Mouse (Mus musculus) neutrophil, adult 65 days (primary cell): ENCODE data around the gene Olfr944. TPM values are rescaled to one million over a fixed set of nuclear protein-coding genes. Genes with fewer than 3 reads are reported as not detected.

Source experiments
- total RNA-seq: library from RNA; stranded (reverse); gene quantifications from 2 replicates; pipeline ENCODE4 v1.2.4, GENCODE M21; 2023

The Olfr944 gene
- total RNA-seq = not detected in 2 replicates

DNA sequence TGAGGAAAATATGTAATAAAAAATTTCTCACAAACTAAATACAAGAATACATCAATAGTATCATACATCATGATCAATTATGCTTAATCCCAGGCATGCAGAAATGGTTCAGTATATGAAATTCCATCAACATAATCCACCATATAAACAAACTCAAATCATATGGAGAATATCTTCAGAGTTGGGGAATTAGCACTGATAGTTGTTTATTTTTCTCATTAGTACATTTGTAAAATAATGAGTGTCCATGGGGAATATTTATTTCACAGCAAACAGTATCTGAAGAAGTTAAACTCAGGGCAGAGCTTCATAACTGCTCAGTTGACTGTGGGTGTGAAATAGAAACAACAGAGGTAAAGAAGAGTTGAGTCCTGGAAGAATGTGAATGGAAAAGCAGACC lies at the start of gene Olfr944:
TSS of gene Olfr944 (plus strand) at position 301 of the 400 bp plus-strand sequence.

DNA sequence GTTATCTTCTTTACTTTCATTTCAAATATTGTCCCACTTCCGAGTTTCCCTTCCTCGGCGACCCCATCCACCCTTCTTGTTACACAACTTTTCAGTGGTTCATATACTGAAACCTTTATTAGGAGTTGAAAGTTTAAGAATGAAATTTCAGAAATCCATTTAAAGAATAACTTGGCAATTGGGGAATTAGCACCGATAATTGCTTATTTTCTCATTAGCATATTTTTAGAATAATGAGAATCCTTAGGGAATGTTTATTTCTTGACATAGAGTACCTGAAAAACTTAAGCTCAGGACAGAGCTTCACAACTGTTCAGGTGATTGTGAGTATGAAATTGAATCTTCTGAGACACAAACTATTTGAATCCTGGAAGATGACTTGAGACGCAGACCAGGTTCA lies 35.7 kb upstream of the Olfr944 start, which contains the start of gene Olfr943:
TSS of gene Olfr943 (plus strand) at position 301 of the 400 bp plus-strand sequence.

DNA sequence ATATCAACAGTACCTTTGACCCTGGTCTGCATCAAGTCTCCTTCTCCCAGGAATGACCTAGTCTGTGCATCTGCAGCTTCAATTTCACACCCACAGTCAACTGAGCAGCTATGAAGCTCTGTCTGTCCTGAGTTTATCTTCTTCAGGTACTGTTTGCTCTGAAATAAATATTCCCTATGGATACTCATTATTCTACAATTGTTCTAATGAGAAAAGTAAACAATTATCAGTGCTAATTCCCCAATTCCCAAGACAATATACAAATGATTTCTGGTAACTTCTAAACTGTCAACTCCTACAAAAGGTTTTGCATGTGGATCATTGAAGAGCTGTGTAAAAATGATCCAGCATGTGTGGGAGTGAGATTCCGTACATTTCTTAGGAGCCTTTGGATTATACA lies 48.2 kb downstream of the Olfr944 start, which contains the start of gene Olfr1537:
TSS of gene Olfr1537 (minus strand) at position 101 of the 400 bp plus-strand sequence.

Other genes starting within 250 kb of the Olfr944 start
- not detected in 2 replicates for gene Olfr933, start 229.6 kb upstream of the Olfr944 start, total RNA-seq
- gene Olfr934, start 213.6 kb upstream of the Olfr944 start, total RNA-seq = not detected in 2 replicates
- not detected in 2 replicates for gene Olfr935, start 202.2 kb upstream of the Olfr944 start, total RNA-seq
- gene Olfr146, start 178.5 kb upstream of the Olfr944 start, total RNA-seq = not detected in 2 replicates
- not detected in 2 replicates for gene Olfr937, start 137.0 kb upstream of the Olfr944 start, total RNA-seq
- not detected in 2 replicates for gene Olfr938, start 123.0 kb upstream of the Olfr944 start, total RNA-seq
- gene Olfr27, start 73.8 kb upstream of the Olfr944 start, total RNA-seq = not detected in 2 replicates
- not detected in 2 replicates for gene Olfr943, start 35.6 kb upstream of the Olfr944 start, total RNA-seq
- gene Olfr1537, start 48.1 kb downstream of the Olfr944 start, total RNA-seq = not detected in 2 replicates
- gene Olfr945, start 74.9 kb downstream of the Olfr944 start, total RNA-seq = not detected in 2 replicates
- gene Olfr948, start 124.1 kb downstream of the Olfr944 start, total RNA-seq = not detected in 2 replicates
- gene Olfr951, start 185.5 kb downstream of the Olfr944 start, total RNA-seq = not detected in 2 replicates
- not detected in 2 replicates for gene Olfr952, start 225.2 kb downstream of the Olfr944 start, total RNA-seq